Mouse (Mus musculus): ENCODE results near the gene Relt. TPM values are rescaled to one million over a fixed set of nuclear protein-coding genes. Genes with fewer than 3 reads are reported as not detected.

The Relt gene
- 2.4 and 3.1 TPM in 2 replicates for polyA plus RNA-seq (2015; fragmentation: Nextera tagmentation; extraction: Ambion mirVana)

- H3K9ac ChIP-seq: peak within 1 kb of the TSS; percentile 85
- no peaks in the 10 kb centered on the region for H3K27me3 ChIP-seq
- H3K27ac ChIP-seq: peak within 1 kb of the TSS; percentile 70
- no peaks in the 10 kb centered on the region for H3K36me3 ChIP-seq (ENCODE audit: poor library complexity, severe bottlenecking)
- H3K9me3 ChIP-seq (replicated peaks): no peaks in the 10 kb centered on the region
- peaks cover 9% of the 10 kb centered on the region for H3K4me1 ChIP-seq
- H3K4me2 ChIP-seq: peak within 1 kb of the TSS; percentile 96
- WGBS: under 1% methylated on average over 81 of the region's 91 CpGs
- peak; percentile 92 for ATAC-seq
- H3K4me3 ChIP-seq: peak within 1 kb of the TSS; percentile 73
These were observed at the start of gene Relt for GRCm38 (mm10) chr7:100862828-100863638. TSS of gene Relt (minus strand) at chr7:100863446.

- no peak for ATAC-seq
- peaks cover 27% of the 10 kb centered on the region for H3K4me1 ChIP-seq
- H3K9me3 ChIP-seq (replicated peaks): no peaks in the 10 kb centered on the region
- 0 out of 2 replicates have a peak overlapping the region, but pooled peaks have one; percentile 0 for H3K9ac ChIP-seq
- no peaks in the 10 kb centered on the region for H3K27me3 ChIP-seq
- 0 out of 2 replicates have a peak, but pooled peaks cover 5% of the 10 kb centered on the region for H3K36me3 ChIP-seq (ENCODE audit: poor library complexity, severe bottlenecking)
- H3K27ac ChIP-seq: peak overlapping the region; percentile 4; the same call in 1 of the 2 replicates
- 36% methylated on average over 9 of the region's 9 CpGs for WGBS
- no peak overlapping the region for H3K4me3 ChIP-seq
- H3K4me2 ChIP-seq: no peak overlapping the region
These were observed 48.5 kb upstream of the Relt start for GRCm38 (mm10) chr7:100911791-100912190.

GRCm38 (mm10) chr7:100911246-100911770 lies 48.1 kb upstream of the Relt start:
- no peak for ATAC-seq
- 0 out of 2 replicates have a peak overlapping the region, but pooled peaks have one; percentile 0 for H3K9ac ChIP-seq
- peak overlapping the region; percentile 4 for H3K27ac ChIP-seq
- WGBS: 0% methylated on average over 2 of the region's 2 CpGs
- H3K27me3 ChIP-seq: no peaks in the 10 kb centered on the region
- peaks cover 27% of the 10 kb centered on the region for H3K4me1 ChIP-seq
- no peak overlapping the region for H3K4me3 ChIP-seq
- no peaks in the 10 kb centered on the region for H3K9me3 ChIP-seq (replicated peaks)
- H3K4me2 ChIP-seq: no peak overlapping the region; the same call in 1 of the 2 replicates
- H3K36me3 ChIP-seq (ENCODE audit: poor library complexity, severe bottlenecking): 0 out of 2 replicates have a peak, but pooled peaks cover 1% of the 10 kb centered on the region

GRCm38 (mm10) chr7:100908567-100908966 lies 45.3 kb upstream of the Relt start:
- no peaks in the 10 kb centered on the region for H3K9me3 ChIP-seq (replicated peaks)
- ATAC-seq: no peak
- H3K36me3 ChIP-seq (ENCODE audit: poor library complexity, severe bottlenecking): no peaks in the 10 kb centered on the region
- 44% methylated on average over 8 of the region's 8 CpGs for WGBS
- H3K4me1 ChIP-seq: peaks cover 21% of the 10 kb centered on the region
- H3K27ac ChIP-seq: no peak overlapping the region
- no peak overlapping the region for H3K9ac ChIP-seq
- H3K4me3 ChIP-seq: no peak overlapping the region
- H3K27me3 ChIP-seq: no peaks in the 10 kb centered on the region
- no peak overlapping the region for H3K4me2 ChIP-seq

GRCm38 (mm10) chr7:100908061-100908460 lies 44.8 kb upstream of the Relt start:
- Histone ChIP-seq H3K27ac (no peak overlapping the region), H3K9ac (no peak overlapping the region), H3K4me2 (no peak overlapping the region), H3K36me3 (ENCODE audit: poor library complexity, severe bottlenecking) (no peaks in the 10 kb centered on the region), H3K27me3 (no peaks in the 10 kb centered on the region), H3K4me3 (no peak overlapping the region), H3K9me3 (replicated peaks) (no peaks in the 10 kb centered on the region), H3K4me1 (peaks cover 21% of the 10 kb centered on the region)
- 79% methylated on average over 8 of the region's 8 CpGs for WGBS
- ATAC-seq: no peak

GRCm38 (mm10) chr7:100907231-100907630 lies 44.0 kb upstream of the Relt start:
- WGBS: 0% methylated on average over 1 of the region's 1 CpGs
- Histone ChIP-seq H3K36me3 (ENCODE audit: poor library complexity, severe bottlenecking) (no peaks in the 10 kb centered on the region), H3K4me2 (no peak overlapping the region), H3K9ac (no peak overlapping the region), H3K27me3 (no peaks in the 10 kb centered on the region), H3K4me1 (peaks cover 20% of the 10 kb centered on the region), H3K27ac (no peak overlapping the region), H3K4me3 (no peak overlapping the region), H3K9me3 (replicated peaks) (no peaks in the 10 kb centered on the region)
- ATAC-seq: 0 out of 2 replicates have a peak, but pooled peaks have one; percentile 54

GRCm38 (mm10) chr7:100906029-100906789 lies 43.0 kb upstream of the Relt start:
- 88% methylated on average over 10 of the region's 10 CpGs for WGBS
- H3K4me1 ChIP-seq: peaks cover 9% of the 10 kb centered on the region

GRCm38 (mm10) chr7:100905037-100905436 lies 41.8 kb upstream of the Relt start:
- ATAC-seq: no peak
- Histone ChIP-seq H3K36me3 (ENCODE audit: poor library complexity, severe bottlenecking) (no peaks in the 10 kb centered on the region), H3K9me3 (replicated peaks) (no peaks in the 10 kb centered on the region), H3K4me3 (no peak overlapping the region), H3K4me1 (peaks cover 4% of the 10 kb centered on the region; the same call in 1 of the 2 replicates), H3K27ac (no peak overlapping the region), H3K4me2 (no peak overlapping the region), H3K27me3 (no peaks in the 10 kb centered on the region), H3K9ac (no peak overlapping the region)
- WGBS: 94% methylated on average over 7 of the region's 7 CpGs

More at GRCm38 (mm10) chr7:100906029-100906789, 43.0 kb upstream of the Relt start:
- no peak overlapping the region for H3K9ac ChIP-seq
- no peak overlapping the region for H3K4me3 ChIP-seq
- H3K4me2 ChIP-seq: no peak overlapping the region
- no peaks in the 10 kb centered on the region for H3K27me3 ChIP-seq
- no peaks in the 10 kb centered on the region for H3K9me3 ChIP-seq (replicated peaks)
- no peak overlapping the region for H3K27ac ChIP-seq
- ATAC-seq: no peak
- no peaks in the 10 kb centered on the region for H3K36me3 ChIP-seq (ENCODE audit: poor library complexity, severe bottlenecking)

GRCm38 (mm10) chr7:100904612-100905011 lies 41.4 kb upstream of the Relt start:
- no peak overlapping the region for H3K9ac ChIP-seq
- no peaks in the 10 kb centered on the region for H3K36me3 ChIP-seq (ENCODE audit: poor library complexity, severe bottlenecking)
- H3K27me3 ChIP-seq: no peaks in the 10 kb centered on the region
- peaks cover 4% of the 10 kb centered on the region; the same call in 1 of the 2 replicates for H3K4me1 ChIP-seq
- no peak overlapping the region for H3K4me2 ChIP-seq
- ATAC-seq: no peak
- no peak overlapping the region for H3K27ac ChIP-seq
- 95% methylated on average over 5 of the region's 5 CpGs for WGBS
- H3K4me3 ChIP-seq: no peak overlapping the region
- H3K9me3 ChIP-seq (replicated peaks): no peaks in the 10 kb centered on the region

- Histone ChIP-seq H3K9ac (no peak overlapping the region), H3K4me3 (no peak overlapping the region), H3K4me2 (no peak overlapping the region), H3K27me3 (no peaks in the 10 kb centered on the region), H3K4me1 (no peaks in the 10 kb centered on the region), H3K9me3 (replicated peaks) (no peaks in the 10 kb centered on the region), H3K27ac (no peak overlapping the region), H3K36me3 (ENCODE audit: poor library complexity, severe bottlenecking) (no peaks in the 10 kb centered on the region)
- ATAC-seq: 0 out of 2 replicates have a peak, but pooled peaks have one; percentile 30
- 79% methylated on average over 9 of the region's 9 CpGs for WGBS
These were observed 39.3 kb upstream of the Relt start for GRCm38 (mm10) chr7:100902451-100903137.

- H3K4me3 ChIP-seq: no peak overlapping the region
- ATAC-seq: no peak
- no peaks in the 10 kb centered on the region for H3K27me3 ChIP-seq
- H3K4me2 ChIP-seq: no peak overlapping the region
- H3K9ac ChIP-seq: no peak overlapping the region
- peaks cover 26% of the 10 kb centered on the region for H3K4me1 ChIP-seq
- no peaks in the 10 kb centered on the region for H3K9me3 ChIP-seq (replicated peaks)
- 73% methylated on average over 5 of the region's 5 CpGs for WGBS
- H3K36me3 ChIP-seq (ENCODE audit: poor library complexity, severe bottlenecking): no peaks in the 10 kb centered on the region
- H3K27ac ChIP-seq: no peak overlapping the region
These were observed 34.6 kb upstream of the Relt start for GRCm38 (mm10) chr7:100897828-100898227.
